Mouse (Mus musculus): ENCODE data around the gene Rnf222. TPM values are rescaled to one million over a fixed set of nuclear protein-coding genes. Genes with fewer than 3 reads are reported as not detected.
A peak's percentile ranks its signal among the peaks of the same experiment; 100 is the strongest.
"Not testable (repeated sequence)": the region's sequence is repeated elsewhere in the genome, so short reads cannot be mapped to it uniquely, and the experiment has no call there.

Gene Rnf222
- polyA plus RNA-seq, 1 experiment from 2014 or later = 0.16 TPM

DNA sequence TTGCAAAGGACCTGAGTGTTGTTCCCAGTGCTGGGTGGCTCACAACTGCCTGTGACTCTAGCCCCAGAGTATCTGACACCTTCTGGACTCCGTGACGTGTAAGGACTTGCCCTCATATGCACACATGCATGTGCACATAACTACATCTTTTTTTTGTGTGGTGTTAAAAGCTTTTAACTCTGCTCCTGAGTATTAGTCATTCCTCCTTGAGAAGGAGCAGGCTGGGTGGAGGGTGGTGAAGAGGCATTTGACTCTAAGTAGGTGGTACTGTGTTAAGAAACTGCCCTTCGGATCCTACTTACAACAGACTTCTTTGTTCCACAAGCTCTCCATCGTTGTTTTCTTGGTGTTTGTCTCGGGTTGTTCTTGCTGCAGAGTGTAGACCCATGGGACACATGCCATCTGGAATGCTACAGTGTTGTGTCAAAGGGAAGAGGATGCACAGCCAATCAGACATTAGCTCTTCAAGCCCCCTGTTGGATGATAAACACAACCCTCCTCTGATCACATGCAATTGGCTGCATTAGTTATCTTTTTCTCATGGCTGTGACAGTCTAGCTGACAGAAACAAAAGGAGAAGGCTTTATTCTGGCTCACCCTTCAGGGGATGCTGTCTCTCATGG, 45.6 kb downstream of the Rnf222 start:
- WGBS = 81% methylated on average over 5 of the region's 5 CpGs
- H3K27me3 ChIP-seq (replicated peaks; ENCODE audit: control insufficient read depth, insufficient read depth, low read length) = no peaks in the 10 kb centered on the region
- H3K4me2 ChIP-seq = no peak overlapping the region
- H3K27ac ChIP-seq (ENCODE audit: low read depth, low read length) = no peak overlapping the region
- H3K9ac ChIP-seq (ENCODE audit: low read depth, low read length) = no peak overlapping the region
- H3K4me1 ChIP-seq (replicated peaks; ENCODE audit: control insufficient read depth, insufficient read depth, low read length) = no peaks in the 10 kb centered on the region
- H3K4me3 ChIP-seq (ENCODE audit: low read depth, low read length) = no peak overlapping the region
- no peaks in the 10 kb centered on the region for H3K36me3 ChIP-seq (ENCODE audit: control insufficient read depth, insufficient read depth, low read length)
- no peaks in the 10 kb centered on the region for H3K9me3 ChIP-seq (ENCODE audit: control insufficient read depth, low read length)
- DNase-seq (ENCODE audit: low spot score) (no peak), ATAC-seq (replicated peaks; ENCODE audit: low FRiP score) (no peak)

DNA sequence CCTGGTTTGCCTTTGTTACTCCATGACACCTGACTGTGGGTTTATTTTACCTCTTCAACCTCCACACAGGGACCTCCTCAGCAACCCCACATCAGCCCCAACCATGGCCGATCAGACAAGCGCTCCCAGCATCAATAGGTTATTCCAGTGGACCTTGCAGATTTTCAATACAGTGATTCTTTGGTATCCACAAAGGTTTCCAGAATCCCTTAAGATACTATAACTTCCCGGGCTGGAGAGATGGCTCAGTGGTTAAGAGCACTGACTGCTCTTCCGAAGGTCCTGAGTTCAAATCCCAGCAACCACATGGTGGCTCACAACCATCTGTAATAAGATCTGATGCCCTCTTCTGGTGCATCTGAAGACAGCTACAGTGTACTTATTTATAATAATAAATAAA, 48.6 kb downstream of the Rnf222 start:
- not testable (repeated sequence) for ATAC-seq (replicated peaks; ENCODE audit: low FRiP score); H3K27ac ChIP-seq (ENCODE audit: low read depth, low read length); H3K36me3 ChIP-seq (ENCODE audit: control insufficient read depth, insufficient read depth, low read length); H3K4me3 ChIP-seq (ENCODE audit: low read depth, low read length); H3K9me3 ChIP-seq (ENCODE audit: control insufficient read depth, low read length); DNase-seq (ENCODE audit: low spot score); H3K4me1 ChIP-seq (replicated peaks; ENCODE audit: control insufficient read depth, insufficient read depth, low read length); H3K27me3 ChIP-seq (replicated peaks; ENCODE audit: control insufficient read depth, insufficient read depth, low read length); H3K4me2 ChIP-seq; H3K9ac ChIP-seq (ENCODE audit: low read depth, low read length)
- 79% methylated on average over 4 of the region's 4 CpGs for WGBS

DNA sequence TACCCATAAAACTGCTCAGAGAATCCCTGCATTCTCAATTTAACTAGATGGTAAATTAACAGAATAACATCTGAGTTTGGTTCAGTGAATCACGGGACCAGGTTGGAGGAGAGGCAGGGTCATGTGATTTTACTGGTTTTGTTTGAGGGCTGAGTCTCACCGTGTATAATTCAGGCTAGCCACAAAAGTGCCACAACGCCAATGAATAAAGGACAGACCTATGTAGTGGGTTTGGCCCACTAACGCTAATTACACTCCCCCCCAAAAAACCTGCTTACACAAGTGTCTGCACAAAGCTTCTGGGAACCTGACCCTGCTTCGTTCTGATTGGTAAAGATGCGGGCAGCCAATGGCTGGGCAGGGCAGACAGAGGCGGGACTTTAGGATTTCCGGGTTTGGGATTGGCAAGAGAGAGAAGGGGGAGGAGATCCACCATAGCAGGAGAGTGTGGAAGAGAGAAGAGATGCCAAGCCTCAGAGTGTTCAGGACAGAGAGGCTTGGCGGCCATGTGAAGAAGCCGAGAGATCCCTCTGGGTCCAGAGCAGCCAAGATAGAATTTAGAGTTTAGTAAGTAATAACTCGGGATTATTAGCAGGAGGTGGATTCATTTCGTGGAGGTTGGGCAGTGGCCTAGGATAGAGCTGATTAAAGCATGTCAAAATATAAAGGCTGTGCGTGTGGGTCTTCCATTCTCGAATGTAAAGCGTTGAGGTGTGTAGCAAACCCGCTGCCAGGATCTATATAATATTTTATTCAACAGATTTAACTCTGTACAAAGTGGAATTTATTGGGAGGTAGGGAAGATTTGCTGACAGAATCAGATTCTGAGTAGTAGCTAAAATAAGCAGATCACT, 51.3 kb downstream of the Rnf222 start:
- no peak overlapping the region for H3K27ac ChIP-seq (ENCODE audit: low read depth, low read length)
- 5% methylated on average over 16 of the region's 16 CpGs for WGBS

DNA sequence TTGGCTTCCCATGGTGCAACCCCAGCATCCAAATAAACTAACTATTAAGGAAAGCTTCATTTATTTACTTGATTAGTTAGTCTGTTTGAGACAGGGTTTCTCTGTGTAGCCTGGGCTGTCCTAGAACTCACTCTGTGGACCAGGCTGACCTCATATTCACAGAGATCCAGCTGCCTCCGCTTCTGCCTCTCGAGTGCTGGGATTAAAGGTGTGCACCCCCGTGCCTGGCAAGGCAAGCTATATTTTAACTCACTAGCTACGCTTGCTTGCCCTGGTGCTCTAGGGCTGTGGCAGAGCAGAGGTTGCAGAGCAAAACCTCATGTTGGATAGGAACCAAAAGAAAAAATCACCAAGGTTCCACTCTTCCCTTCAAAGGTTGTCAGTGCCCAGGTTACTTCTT, 52.2 kb downstream of the Rnf222 start:
- DNase-seq (ENCODE audit: low spot score) (no peak), ATAC-seq (replicated peaks; ENCODE audit: low FRiP score) (no peak)
- Histone ChIP-seq H3K36me3 (ENCODE audit: control insufficient read depth, insufficient read depth, low read length) (no peaks in the 10 kb centered on the region), H3K9me3 (ENCODE audit: control insufficient read depth, low read length) (no peaks in the 10 kb centered on the region), H3K4me2 (peak overlapping the region; percentile 59), H3K27me3 (replicated peaks; ENCODE audit: control insufficient read depth, insufficient read depth, low read length) (no peaks in the 10 kb centered on the region), H3K9ac (ENCODE audit: low read depth, low read length) (peak overlapping the region; percentile 51; the same call in 1 of the 2 replicates), H3K4me1 (replicated peaks; ENCODE audit: control insufficient read depth, insufficient read depth, low read length) (peaks cover 8% of the 10 kb centered on the region), H3K4me3 (ENCODE audit: low read depth, low read length) (peak overlapping the region; percentile 46), H3K27ac (ENCODE audit: low read depth, low read length) (no peak overlapping the region)
- WGBS = 71% methylated on average over 4 of the region's 4 CpGs

More for the DNA sequence above, 51.3 kb downstream of the Rnf222 start:
- Histone ChIP-seq H3K4me2 (peak overlapping the region; percentile 59), H3K4me3 (ENCODE audit: low read depth, low read length) (peak overlapping the region; percentile 46), H3K4me1 (replicated peaks; ENCODE audit: control insufficient read depth, insufficient read depth, low read length) (peaks cover 8% of the 10 kb centered on the region), H3K27me3 (replicated peaks; ENCODE audit: control insufficient read depth, insufficient read depth, low read length) (no peaks in the 10 kb centered on the region), H3K36me3 (ENCODE audit: control insufficient read depth, insufficient read depth, low read length) (no peaks in the 10 kb centered on the region), H3K9me3 (ENCODE audit: control insufficient read depth, low read length) (no peaks in the 10 kb centered on the region), H3K9ac (ENCODE audit: low read depth, low read length) (peak overlapping the region; percentile 51)
- peak; percentile 98 for ATAC-seq (replicated peaks; ENCODE audit: low FRiP score)
- peak; percentile 82 for DNase-seq (ENCODE audit: low spot score)

DNA sequence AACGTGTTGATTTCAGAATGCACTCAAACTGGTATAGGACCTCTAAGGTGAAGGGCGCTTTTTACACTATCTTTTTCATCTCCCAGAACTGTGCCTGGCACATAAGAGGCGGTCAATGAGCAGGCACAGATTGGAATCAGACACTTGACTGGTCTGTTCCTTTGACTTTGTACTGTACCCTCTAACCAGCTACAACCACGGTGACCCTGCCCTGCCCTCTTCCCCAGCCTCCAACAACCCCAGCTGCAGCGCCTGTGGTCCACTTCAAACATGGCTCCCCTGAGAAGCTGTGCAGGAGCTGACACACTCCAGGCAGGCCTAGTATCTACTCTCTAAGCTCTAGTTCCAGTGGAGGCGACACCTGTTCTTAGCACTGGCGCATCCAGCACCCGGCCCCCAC, 54.4 kb downstream of the Rnf222 start:
- Histone ChIP-seq H3K4me1 (replicated peaks; ENCODE audit: control insufficient read depth, insufficient read depth, low read length) (peaks cover 8% of the 10 kb centered on the region), H3K27me3 (replicated peaks; ENCODE audit: control insufficient read depth, insufficient read depth, low read length) (no peaks in the 10 kb centered on the region; the same call in 1 of the 2 replicates), H3K27ac (ENCODE audit: low read depth, low read length) (no peak overlapping the region), H3K4me2 (no peak overlapping the region), H3K9ac (ENCODE audit: low read depth, low read length) (no peak overlapping the region), H3K9me3 (ENCODE audit: control insufficient read depth, low read length) (no peaks in the 10 kb centered on the region), H3K4me3 (ENCODE audit: low read depth, low read length) (no peak overlapping the region), H3K36me3 (ENCODE audit: control insufficient read depth, insufficient read depth, low read length) (no peaks in the 10 kb centered on the region)
- no peak for ATAC-seq (replicated peaks; ENCODE audit: low FRiP score)
- DNase-seq (ENCODE audit: low spot score) = no peak
- 79% methylated on average over 8 of the region's 8 CpGs for WGBS

DNA sequence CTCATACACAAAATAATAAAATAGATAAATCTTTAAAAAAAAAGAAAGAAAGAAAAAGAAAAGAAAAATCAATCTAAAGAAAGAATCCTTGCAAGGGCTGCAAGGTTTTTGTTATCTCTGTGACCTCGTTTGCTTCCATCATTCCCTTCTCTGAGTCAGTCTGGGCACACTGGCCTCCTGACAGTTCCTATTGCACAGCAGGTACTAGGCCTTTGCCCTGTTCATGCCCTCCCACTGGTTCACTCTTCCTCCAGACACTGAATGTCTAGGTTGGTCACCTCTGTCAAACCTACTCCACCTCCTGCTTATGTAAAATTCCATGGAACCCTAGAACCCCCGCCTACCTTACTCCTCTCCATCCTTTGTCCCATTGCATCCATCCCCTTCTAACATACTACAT, 56.9 kb downstream of the Rnf222 start:
- H3K9ac ChIP-seq (ENCODE audit: low read depth, low read length) = no peak overlapping the region

More for the DNA sequence above, 56.9 kb downstream of the Rnf222 start:
- DNase-seq (ENCODE audit: low spot score) (no peak), ATAC-seq (replicated peaks; ENCODE audit: low FRiP score) (no peak)
- no peak overlapping the region for H3K27ac ChIP-seq (ENCODE audit: low read depth, low read length)
- H3K9me3 ChIP-seq (ENCODE audit: control insufficient read depth, low read length) = no peaks in the 10 kb centered on the region
- WGBS = 77% methylated on average over 2 of the region's 2 CpGs
- peaks cover 4% of the 10 kb centered on the region for H3K4me1 ChIP-seq (replicated peaks; ENCODE audit: control insufficient read depth, insufficient read depth, low read length)
- no peak overlapping the region for H3K4me2 ChIP-seq
- H3K27me3 ChIP-seq (replicated peaks; ENCODE audit: control insufficient read depth, insufficient read depth, low read length) = peaks cover 2% of the 10 kb centered on the region; the same call in 1 of the 2 replicates
- no peak overlapping the region for H3K4me3 ChIP-seq (ENCODE audit: low read depth, low read length)
- H3K36me3 ChIP-seq (ENCODE audit: control insufficient read depth, insufficient read depth, low read length) = no peaks in the 10 kb centered on the region

Other genes with a start within 250 kb of the Rnf222 start
- gene Myh10, start 197.0 kb upstream of the Rnf222 start, polyA plus RNA-seq (2014; fragmentation: Nextera tagmentation; extraction: Ambion mirVana) = 70.3 and 76.5 TPM in 2 replicates
- 47.8 and 53.9 TPM in 2 replicates for gene Ndel1, start 16.7 kb upstream of the Rnf222 start, polyA plus RNA-seq (2014; fragmentation: Nextera tagmentation; extraction: Ambion mirVana)
- 1,252 and 1,388 TPM in 2 replicates for gene Rpl26, start 13.0 kb downstream of the Rnf222 start, polyA plus RNA-seq (2014; fragmentation: Nextera tagmentation; extraction: Ambion mirVana)
- not detected in 2 replicates for gene Odf4, start 38.5 kb downstream of the Rnf222 start, polyA plus RNA-seq (2014; fragmentation: Nextera tagmentation; extraction: Ambion mirVana)
- 5.8 and 6.8 TPM in 2 replicates for gene Arhgef15, start 68.9 kb downstream of the Rnf222 start, polyA plus RNA-seq (2014; fragmentation: Nextera tagmentation; extraction: Ambion mirVana)
- 1.4 and 1.7 TPM in 2 replicates for gene Slc25a35, start 79.6 kb downstream of the Rnf222 start, polyA plus RNA-seq (2014; fragmentation: Nextera tagmentation; extraction: Ambion mirVana)
- 94.4 and 97.5 TPM in 2 replicates for gene Rangrf, start 86.6 kb downstream of the Rnf222 start, polyA plus RNA-seq (2014; fragmentation: Nextera tagmentation; extraction: Ambion mirVana)
- 60.2 and 64.9 TPM in 2 replicates for gene Pfas, start 119.9 kb downstream of the Rnf222 start, polyA plus RNA-seq (2014; fragmentation: Nextera tagmentation; extraction: Ambion mirVana)
- gene Ctc1, start 127.4 kb downstream of the Rnf222 start, polyA plus RNA-seq (2014; fragmentation: Nextera tagmentation; extraction: Ambion mirVana) = 57.5 and 60.5 TPM in 2 replicates
- gene Aurkb, start 157.1 kb downstream of the Rnf222 start, polyA plus RNA-seq (2014; fragmentation: Nextera tagmentation; extraction: Ambion mirVana) = 168 and 170 TPM in 2 replicates
- 5.9 and 6.6 TPM in 2 replicates for gene Borcs6, start 171.2 kb downstream of the Rnf222 start, polyA plus RNA-seq (2014; fragmentation: Nextera tagmentation; extraction: Ambion mirVana)
- 39.1 and 43.5 TPM in 2 replicates for gene Tmem107, start 182.3 kb downstream of the Rnf222 start, polyA plus RNA-seq (2014; fragmentation: Nextera tagmentation; extraction: Ambion mirVana)
- gene Vamp2, start 199.9 kb downstream of the Rnf222 start, polyA plus RNA-seq (2014; fragmentation: Nextera tagmentation; extraction: Ambion mirVana) = 47.2 and 56.0 TPM in 2 replicates
- 6.2 and 6.6 TPM in 2 replicates for gene Per1, start 206.7 kb downstream of the Rnf222 start, polyA plus RNA-seq (2014; fragmentation: Nextera tagmentation; extraction: Ambion mirVana)
- gene Hes7, start 231.9 kb downstream of the Rnf222 start, polyA plus RNA-seq (2014; fragmentation: Nextera tagmentation; extraction: Ambion mirVana) = 0.55 and 0.59 TPM in 2 replicates
- gene 9130213A22Rik, start 234.0 kb downstream of the Rnf222 start, polyA plus RNA-seq (2014; fragmentation: Nextera tagmentation; extraction: Ambion mirVana) = 0.10 and 0.22 TPM in 2 replicates
- 0.48 TPM in 1 of 2 replicates, not detected in the other for gene Aloxe3, start 237.3 kb downstream of the Rnf222 start, polyA plus RNA-seq (2014; fragmentation: Nextera tagmentation; extraction: Ambion mirVana)